ENCODE assay signal across 24 mouse cellular contexts in genomic region chr3:48587341-48587740, GRCm38 (mm10).
"Had no signal": no experiment of that assay in that cellular context is flagged by ENCODE, and none has a peak within 500 bp of the region (broad histone marks: within the 10 kb centered on the region; RNA-seq: fewer than 3 reads in every experiment).

No protein-coding gene starts in this region.

- H3K27me3 ChIP-seq: limb, embryonic 12.5 days; limb, embryonic 15.5 days; neural tube, embryonic 12.5 days; neural tube, embryonic 15.5 days; stomach, embryonic 15.5 days had no signal

- H3K4me2 ChIP-seq: limb, embryonic 12.5 days; limb, embryonic 15.5 days; liver, embryonic 11.5 days; lung, embryonic 14.5 days; neural tube, embryonic 12.5 days; neural tube, embryonic 15.5 days; stomach, embryonic 15.5 days had no signal

- ATAC-seq: intestine, embryonic 16.5 days; liver, postnatal 0 days; midbrain, embryonic 16.5 days had no signal

- H3K27ac ChIP-seq: limb, embryonic 12.5 days; limb, embryonic 15.5 days; liver, embryonic 14.5 days; midbrain, embryonic 10.5 days; neural tube, embryonic 12.5 days; neural tube, embryonic 15.5 days; stomach, embryonic 15.5 days had no signal

- H3K36me3 ChIP-seq: limb, embryonic 12.5 days; limb, embryonic 15.5 days; midbrain, embryonic 10.5 days; neural tube, embryonic 12.5 days; neural tube, embryonic 15.5 days; stomach, embryonic 15.5 days had no signal

- H3K4me1 ChIP-seq: limb, embryonic 12.5 days; limb, embryonic 15.5 days; neural tube, embryonic 12.5 days; neural tube, embryonic 15.5 days; stomach, embryonic 15.5 days had no signal

- H3K9ac ChIP-seq: limb, embryonic 12.5 days; limb, embryonic 15.5 days; liver, embryonic 14.5 days; liver, postnatal 0 days; lung, embryonic 14.5 days; neural tube, embryonic 12.5 days; neural tube, embryonic 15.5 days; stomach, embryonic 15.5 days had no signal

- H3K9me3 ChIP-seq: limb, embryonic 12.5 days; limb, embryonic 15.5 days; midbrain, embryonic 10.5 days; neural tube, embryonic 12.5 days; neural tube, embryonic 15.5 days; stomach, embryonic 15.5 days had no signal

- DNase-seq: kidney, adult 18-20 months; kidney, adult 9 months; kidney, postnatal 14 days; kidney, postnatal 4 days; left cerebral cortex, postnatal 4 days; liver, postnatal 0 days; lung, embryonic 14.5 days; lung, postnatal 10 days; lung, postnatal 4 days; right cerebral cortex, adult 18-20 months; right cerebral cortex, postnatal 14 days; right cerebral cortex, postnatal 4 days; thymus, adult 18-20 months; thymus, postnatal 36 days had no signal

- H3K4me3 ChIP-seq: limb, embryonic 12.5 days; limb, embryonic 15.5 days; midbrain, embryonic 10.5 days; neural tube, embryonic 12.5 days; neural tube, embryonic 15.5 days; stomach, embryonic 15.5 days had no signal
